Mouse (Mus musculus) E14TG2a.4 (cell line): ENCODE results near the gene Il4.
A peak's percentile ranks its signal among the peaks of the same experiment; 100 is the strongest.
"Not testable (repeated sequence)": the region's sequence is repeated elsewhere in the genome, so short reads cannot be mapped to it uniquely, and the experiment has no call there.

Experiments used
- H3K27me3 ChIP-seq: 2 replicates; pipeline ENCODE4 v1.6.1; 2014; ENCODE audit warnings: low read length, control low read depth; ENCODE audit not compliant: insufficient read depth
- H3K36me3 ChIP-seq: 2 replicates; pipeline ENCODE4 v1.6.1; 2014; ENCODE audit warnings: low read length, control low read depth; ENCODE audit not compliant: insufficient read depth
- H3K4me1 ChIP-seq: replicated peaks from 2 replicates; pipeline ENCODE4 v1.6.1; 2014; ENCODE audit warnings: low read depth, low read length, control low read depth
- H3K4me3 ChIP-seq: replicated peaks from 2 replicates; pipeline ENCODE4 v1.5.1; 2014; ENCODE audit warnings: mild to moderate bottlenecking, low read length
- H3K9me3 ChIP-seq: 2 replicates; pipeline ENCODE4 v1.6.1; 2014; ENCODE audit warnings: low read length, control low read depth
- CTCF ChIP-seq: conservative IDR thresholded peaks from 2 replicates; pipeline ENCODE4 v1.5.1; 2014; ENCODE audit warnings: low read length
- NANOG ChIP-seq: IDR thresholded peaks from 2 replicates; pipeline ENCODE4 v1.6.1; 2014; ENCODE audit warnings: borderline replicate concordance, low read length, mixed read lengths
- POU5F1 ChIP-seq: IDR thresholded peaks from 2 replicates; pipeline ENCODE4 v1.6.1; 2014; ENCODE audit warnings: low read length, borderline replicate concordance

Gene Il4

DNA sequence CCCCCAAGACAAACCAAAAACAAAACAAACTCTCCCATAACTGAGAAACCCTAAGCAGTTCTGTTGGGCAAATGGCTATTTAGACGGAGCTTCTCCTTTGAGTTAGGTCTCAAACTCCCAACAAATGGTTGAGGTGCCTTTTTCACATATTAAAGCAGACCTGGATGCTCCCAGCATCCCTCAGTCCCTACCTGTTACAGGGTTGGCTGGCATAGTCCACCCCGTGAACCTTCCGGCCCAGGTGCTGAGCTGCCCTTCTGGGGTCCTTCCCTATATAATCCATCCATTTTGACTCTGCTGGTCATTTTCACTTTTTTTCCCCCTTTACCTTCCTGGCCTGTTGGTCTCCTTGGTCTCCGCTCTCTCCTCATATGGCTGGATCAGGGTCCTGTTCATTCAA, 51.8 kb downstream of the Il4 start:
- peak overlapping the region; percentile 92 for H3K4me3 ChIP-seq

GRCm38 (mm10) chr11:53561986-53562385, 56.5 kb downstream of the Il4 start:
- Histone ChIP-seq H3K36me3 (no peaks in the 10 kb centered on the region), H3K4me3 (no peak overlapping the region), H3K9me3 (peaks cover 3% of the 10 kb centered on the region; the same call in 1 of the 2 replicates), H3K4me1 (peaks cover 4% of the 10 kb centered on the region; the same call in 1 of the 2 replicates), H3K27me3 (peaks cover 6% of the 10 kb centered on the region)
- TF ChIP-seq NANOG (no peak), POU5F1 (no peak), CTCF (no peak)

More for the DNA sequence above, 51.8 kb downstream of the Il4 start:
- Histone ChIP-seq H3K27me3 (peaks cover 12% of the 10 kb centered on the region), H3K4me1 (peaks cover 10% of the 10 kb centered on the region), H3K9me3 (peaks cover 3% of the 10 kb centered on the region; the same call in 1 of the 2 replicates), H3K36me3 (no peaks in the 10 kb centered on the region)
- TF ChIP-seq NANOG (no peak), CTCF (no peak), POU5F1 (no peak)

DNA sequence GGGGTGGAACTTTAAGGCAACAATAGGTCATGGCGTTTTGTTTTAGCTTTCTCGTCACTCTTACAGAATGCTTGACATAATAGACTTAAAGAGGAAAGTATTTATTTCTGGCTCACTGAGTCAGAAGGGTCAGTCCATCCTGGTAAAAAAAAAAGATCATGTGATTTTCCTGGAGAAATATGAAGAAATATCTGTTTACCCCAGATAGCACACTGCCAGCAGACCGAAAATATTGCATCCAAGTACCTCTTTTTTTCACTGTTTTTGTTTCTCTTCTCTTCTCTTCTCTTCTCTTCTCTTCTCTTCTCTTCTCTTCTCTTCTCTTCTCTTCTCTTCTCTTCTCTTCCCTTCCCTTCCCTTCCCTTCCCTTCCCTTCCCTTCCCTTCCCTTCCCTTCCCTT, 58.5 kb downstream of the Il4 start:
- H3K9me3 ChIP-seq, H3K27me3 ChIP-seq, H3K36me3 ChIP-seq: not testable (repeated sequence)

DNA sequence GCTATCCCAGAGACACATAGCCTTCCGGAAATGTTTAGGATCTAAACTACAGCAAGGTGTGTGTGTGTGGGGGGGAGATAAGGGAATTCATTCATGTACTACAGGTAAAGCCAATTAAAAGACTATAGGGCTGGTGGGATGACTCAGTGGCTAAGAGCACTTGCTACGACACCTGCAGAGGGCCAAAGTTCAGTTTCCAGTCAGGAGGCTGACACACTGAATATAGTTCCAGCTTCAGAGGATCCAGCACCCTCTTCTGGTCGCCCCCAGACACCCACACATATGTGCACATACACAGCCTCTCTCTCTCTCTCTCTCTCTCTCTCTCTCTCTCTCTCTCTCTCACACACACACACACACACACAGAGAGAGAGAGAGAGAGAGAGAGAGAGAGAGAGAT, 60.5 kb downstream of the Il4 start:
- not testable (repeated sequence) for H3K9me3 ChIP-seq, H3K36me3 ChIP-seq, H3K27me3 ChIP-seq, H3K4me3 ChIP-seq, H3K4me1 ChIP-seq

More for the DNA sequence above, 58.5 kb downstream of the Il4 start:
- H3K4me1 ChIP-seq, H3K4me3 ChIP-seq: not testable (repeated sequence)

DNA sequence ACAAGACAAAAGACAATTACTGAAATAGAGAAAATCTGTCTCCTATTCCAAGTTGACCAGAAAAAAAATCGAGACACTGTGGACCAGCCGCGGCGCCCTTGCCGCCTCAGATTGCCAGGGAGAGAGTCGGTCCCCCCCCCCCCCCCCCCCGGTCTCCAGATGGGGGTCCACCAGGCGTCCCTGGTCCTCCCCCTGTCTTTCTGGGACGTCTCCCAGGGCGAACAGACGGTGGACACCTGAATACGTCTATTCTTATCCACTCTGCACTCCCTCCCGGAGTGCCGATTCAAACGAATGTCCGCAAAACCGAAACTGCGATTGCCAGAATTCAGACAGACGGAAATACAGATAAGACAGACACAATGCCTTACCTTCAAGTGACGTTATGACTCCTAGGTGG, 61.9 kb downstream of the Il4 start:
- not testable (repeated sequence) for H3K36me3 ChIP-seq, H3K4me1 ChIP-seq, H3K4me3 ChIP-seq, H3K27me3 ChIP-seq
- H3K9me3 ChIP-seq = peaks cover 11% of the 10 kb centered on the region
